31 mouse cellular contexts compared by ENCODE assay signal in the genomic region with DNA sequence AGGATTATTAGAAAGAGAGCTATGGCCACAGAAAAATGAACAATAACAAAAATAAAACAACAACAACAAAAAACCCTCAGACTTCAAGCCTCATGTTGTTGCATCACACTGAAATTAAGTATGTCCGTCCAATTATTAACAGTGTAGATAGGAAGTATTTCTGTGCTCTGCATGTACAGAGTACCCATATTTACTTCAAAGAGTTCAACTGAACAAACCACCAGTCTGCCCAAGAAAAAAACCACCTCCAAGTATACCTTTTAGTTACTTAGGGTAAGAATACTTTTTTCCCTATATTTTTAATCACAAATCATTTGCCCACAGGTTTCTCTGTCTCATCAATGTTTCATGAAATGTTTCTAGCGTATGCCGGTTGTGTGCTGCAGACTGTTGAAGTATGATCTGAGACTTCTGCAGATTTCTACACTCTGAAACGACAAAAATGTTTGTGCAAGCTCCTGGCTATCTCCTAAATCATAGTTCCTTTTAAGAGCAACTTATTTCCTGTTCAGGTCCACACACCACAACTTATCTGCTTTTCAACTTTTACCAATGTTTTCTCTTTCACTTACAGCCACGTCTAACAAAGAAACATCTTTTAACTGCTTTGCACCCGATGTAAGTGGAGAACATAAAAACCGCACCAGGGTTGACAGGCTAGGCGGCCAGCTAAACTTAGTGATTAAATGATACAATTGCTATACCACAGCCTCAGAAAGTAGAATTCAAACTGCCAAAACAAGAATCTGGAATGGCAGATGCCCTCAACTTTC.
DNase-seq lines count a peak whose midpoint lies in the region; ATAC-seq and TF ChIP-seq lines count a peak whose summit lies in the region.
"Had no signal": no experiment of that assay in that cellular context is flagged by ENCODE, and none has a peak within 500 bp of the region (broad histone marks: within the 10 kb centered on the region; RNA-seq: fewer than 3 reads in every experiment).

No protein-coding gene starts in this region.

- WGBS in forebrain, postnatal 0 days: 79% methylated on average over 8 of the region's 8 CpGs

- no peaks in the 10 kb centered on the region for H3K27me3 ChIP-seq in forebrain, postnatal 0 days (ENCODE audit: insufficient read depth, low read length)
- H3K27me3 ChIP-seq: embryonic facial prominence, embryonic 15.5 days; forebrain, embryonic 13.5 days; heart, embryonic 13.5 days; hindbrain, embryonic 15.5 days; lung, embryonic 15.5 days; midbrain, embryonic 13.5 days had no signal

- H3K4me1 ChIP-seq in forebrain, postnatal 0 days (ENCODE audit: insufficient read depth): no peaks in the 10 kb centered on the region
- H3K4me1 ChIP-seq: embryonic facial prominence, embryonic 10.5 days; embryonic facial prominence, embryonic 15.5 days; forebrain, embryonic 13.5 days; heart, embryonic 13.5 days; hindbrain, embryonic 10.5 days; hindbrain, embryonic 15.5 days; limb, embryonic 12.5 days; lung, embryonic 15.5 days; megakaryocyte, embryonic 14.5 days; midbrain, embryonic 13.5 days had no signal

- H3K27ac ChIP-seq in forebrain, postnatal 0 days (ENCODE audit: low read depth, low read length): no peak overlapping the region
- H3K27ac ChIP-seq: embryonic facial prominence, embryonic 10.5 days; embryonic facial prominence, embryonic 15.5 days; forebrain, embryonic 13.5 days; heart, adult 2 months; heart, embryonic 13.5 days; hindbrain, embryonic 10.5 days; hindbrain, embryonic 15.5 days; limb, embryonic 12.5 days; lung, embryonic 15.5 days; midbrain, embryonic 13.5 days had no signal

- no peak overlapping the region for H3K4me2 ChIP-seq in forebrain, postnatal 0 days (ENCODE audit: low read depth)
- H3K4me2 ChIP-seq: embryonic facial prominence, embryonic 15.5 days; forebrain, embryonic 13.5 days; heart, embryonic 13.5 days; hindbrain, embryonic 15.5 days; limb, embryonic 12.5 days; lung, embryonic 15.5 days; midbrain, embryonic 13.5 days had no signal

- peak; percentile 38 for DNase-seq in CD4-positive, CD25-positive, alpha-beta regulatory T cell, adult 2 months (ENCODE audit: low read depth, low spot score)
- DNase-seq in layer of hippocampus, postnatal 10 days (ENCODE audit: low spot score in 2 of 2): no peak
- no peak for DNase-seq in adrenal gland, postnatal 10 days
- no peak for DNase-seq in forebrain, postnatal 0 days
- DNase-seq in layer of hippocampus, postnatal 14 days (ENCODE audit: low spot score in 2 of 2): no peak
- DNase-seq: adrenal gland, adult 2 months; B cell, adult 2 months; cerebellum, adult 2 months; cerebellum, postnatal 14 days; gastrocnemius, postnatal 36 days; heart, adult 2 months; heart, postnatal 10 days; kidney, adult 9 months; kidney, postnatal 10 days; retina, postnatal 1 day; right cerebral cortex, postnatal 14 days; thymus, adult 18-20 months; thymus, postnatal 4 days had no signal

- TF ChIP-seq CTCF in forebrain, postnatal 0 days (IDR thresholded peaks at IDR 0.05; ENCODE audit: low read depth): no peak

- H3K36me3 ChIP-seq in forebrain, postnatal 0 days (ENCODE audit: insufficient read depth): no peaks in the 10 kb centered on the region
- H3K36me3 ChIP-seq: embryonic facial prominence, embryonic 10.5 days; embryonic facial prominence, embryonic 15.5 days; heart, embryonic 13.5 days; hindbrain, embryonic 10.5 days; hindbrain, embryonic 15.5 days; limb, embryonic 12.5 days; lung, embryonic 15.5 days; midbrain, embryonic 13.5 days had no signal

- ATAC-seq in activated CD4-positive, CD25-positive, alpha-beta regulatory T cell, adult 4 months: peak; percentile 78
- peak; percentile 77 for ATAC-seq in inflammation-experienced regulatory T-cells, adult 6 months
- no peak for ATAC-seq in forebrain, postnatal 0 days
- ATAC-seq: forebrain, embryonic 13.5 days; intestine, embryonic 16.5 days; midbrain, embryonic 13.5 days had no signal

- no peaks in the 10 kb centered on the region for H3K9me3 ChIP-seq in forebrain, postnatal 0 days (ENCODE audit: low read length)
- H3K9me3 ChIP-seq: embryonic facial prominence, embryonic 10.5 days; embryonic facial prominence, embryonic 15.5 days; forebrain, embryonic 13.5 days; heart, embryonic 13.5 days; hindbrain, embryonic 10.5 days; hindbrain, embryonic 15.5 days; limb, embryonic 12.5 days; lung, embryonic 15.5 days; megakaryocyte, embryonic 14.5 days; midbrain, embryonic 13.5 days had no signal

- no peak overlapping the region for H3K4me3 ChIP-seq in forebrain, postnatal 0 days (ENCODE audit: low read depth, low read length)
- H3K4me3 ChIP-seq: embryonic facial prominence, embryonic 10.5 days; embryonic facial prominence, embryonic 15.5 days; forebrain, embryonic 13.5 days; heart, adult 2 months; heart, embryonic 13.5 days; hindbrain, embryonic 10.5 days; hindbrain, embryonic 15.5 days; limb, embryonic 12.5 days; lung, embryonic 15.5 days; megakaryocyte, embryonic 14.5 days; midbrain, embryonic 13.5 days had no signal

- H3K9ac ChIP-seq in forebrain, postnatal 0 days: no peak overlapping the region
- H3K9ac ChIP-seq: embryonic facial prominence, embryonic 15.5 days; forebrain, embryonic 13.5 days; heart, embryonic 13.5 days; hindbrain, embryonic 15.5 days; limb, embryonic 12.5 days; lung, embryonic 15.5 days; midbrain, embryonic 13.5 days had no signal
